Mouse (Mus musculus): ENCODE measurements around the gene Dlat.

DNA sequence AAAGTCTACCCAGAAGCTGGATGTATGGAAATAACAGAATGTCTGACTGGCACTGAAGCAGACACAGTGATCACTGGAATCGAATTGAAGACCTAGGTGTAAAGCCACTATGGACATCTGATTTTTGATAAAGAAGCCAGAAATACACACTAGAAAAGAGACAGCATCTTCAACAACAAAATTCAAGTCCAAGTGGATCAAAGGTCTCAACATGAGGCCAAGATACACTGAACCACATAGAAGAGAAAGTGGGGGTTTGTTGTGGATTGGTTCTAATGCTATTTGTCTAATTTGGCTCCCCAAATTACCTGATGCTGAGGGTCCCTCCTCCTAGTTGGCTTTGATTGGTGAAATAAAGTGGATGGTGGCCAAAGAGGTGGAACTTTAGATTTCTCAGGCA is 19.8 kb upstream of the Dlat start:
- no peak for TF ChIP-seq POLR2A (IDR thresholded peaks at IDR 0.05; ENCODE audit: insufficient read length, low read depth)
- no peak for TF ChIP-seq USF1 (IDR thresholded peaks at IDR 0.05; ENCODE audit: low read depth)
- no peak for TF ChIP-seq TCF12 (IDR thresholded peaks at IDR 0.05; ENCODE audit: insufficient read depth, poor library complexity, severe bottlenecking)
- TF ChIP-seq POLR2AphosphoS2 (IDR thresholded peaks at IDR 0.05; ENCODE audit: insufficient read length, low read depth): no peak
- TF ChIP-seq MYOG (IDR thresholded peaks at IDR 0.05; ENCODE audit: control insufficient read depth in 1 of 3, insufficient read depth in 1 of 3, insufficient read length in 2 of 3, low read depth in 2 of 3): no peak
- no peak for TF ChIP-seq E2F4 (IDR thresholded peaks at IDR 0.05; ENCODE audit: insufficient read depth)
